Mouse (Mus musculus): Measurements from ENCODE around the gene Dusp23.
A peak's percentile ranks its signal among the peaks of the same experiment; 100 is the strongest.

The Dusp23 gene

DNA sequence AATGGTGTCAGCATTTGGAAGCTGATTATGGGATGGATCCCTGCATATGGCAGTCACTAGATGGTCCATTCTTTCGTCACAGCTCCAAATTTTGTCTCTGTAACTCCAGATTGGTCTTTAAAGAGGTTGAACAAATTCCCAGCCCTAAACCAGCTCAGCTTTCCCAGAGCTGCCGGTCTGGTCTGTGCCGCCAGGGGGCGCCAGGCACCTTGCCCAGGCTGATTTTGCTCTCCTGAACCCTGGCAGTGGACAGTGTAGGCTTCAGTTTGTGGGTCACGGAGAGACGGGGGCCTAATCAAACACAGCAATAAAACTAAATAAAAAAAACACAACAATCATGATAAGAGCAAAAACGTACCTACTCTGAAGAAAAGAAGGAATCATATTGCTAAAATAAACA is 13.5 kb downstream of the Dusp23 start:
- DNase-seq = peak; percentile 72

- DNase-seq = no peak
These were observed 14.6 kb downstream of the Dusp23 start for GRCm38 (mm10) chr1:172618141-172618540.

- DNase-seq = no peak
These were observed 15.2 kb downstream of the Dusp23 start for GRCm38 (mm10) chr1:172617365-172618076.

DNA sequence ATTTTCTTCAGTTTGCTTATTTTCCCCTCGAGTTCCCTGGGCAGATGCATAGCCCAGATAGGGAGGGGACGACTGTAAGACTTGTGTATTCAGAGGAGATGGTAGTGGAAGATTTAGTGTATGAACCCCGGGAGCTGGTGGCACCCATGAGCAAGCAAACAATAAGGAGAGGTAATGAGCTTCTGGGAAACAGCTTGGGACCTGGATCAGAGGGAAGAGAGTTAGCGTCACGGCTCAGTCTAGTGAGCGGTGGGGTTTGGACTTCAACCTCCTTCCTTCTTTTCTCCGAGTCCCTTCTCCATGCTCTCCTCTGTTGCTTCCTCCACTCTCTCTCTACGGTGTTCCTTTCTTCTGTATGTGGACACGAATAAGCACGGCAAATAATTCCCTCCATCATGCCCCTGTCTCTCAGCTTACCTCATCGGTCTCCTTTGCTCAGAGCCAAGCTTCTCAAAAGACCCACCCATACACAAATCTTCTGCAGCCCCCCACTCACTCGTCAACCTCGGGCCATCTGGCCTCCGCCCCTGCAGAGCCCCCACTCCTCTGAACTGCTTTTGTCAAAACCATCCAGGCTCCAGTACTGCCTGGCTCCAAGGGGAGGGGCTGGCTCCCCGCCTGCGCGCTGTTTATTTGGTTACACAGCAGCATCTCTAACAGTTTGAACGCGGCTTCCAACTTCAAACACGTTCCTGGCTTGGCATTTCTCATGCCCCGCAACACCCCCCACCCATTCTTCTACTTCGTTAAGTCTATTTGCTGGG is 16.0 kb downstream of the Dusp23 start:
- no peak for DNase-seq

DNA sequence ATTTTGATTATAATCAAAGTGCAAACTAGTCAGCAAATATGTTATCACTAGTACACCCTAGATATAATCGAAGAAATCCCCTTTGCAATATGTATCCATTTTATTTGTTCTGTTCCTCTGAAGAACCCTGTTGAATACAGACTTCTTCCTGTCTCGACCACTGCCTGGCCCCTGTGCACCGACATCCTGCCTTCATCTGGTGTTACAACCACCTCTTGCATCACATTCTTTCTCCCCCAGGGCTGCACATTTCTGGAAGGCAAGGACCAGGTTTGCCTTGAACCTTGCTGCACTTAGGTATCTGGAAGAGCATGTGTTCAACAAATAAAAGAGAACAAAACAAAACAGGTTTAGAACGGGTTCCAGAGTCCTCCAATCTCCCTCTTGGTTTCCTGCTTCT is 17.4 kb downstream of the Dusp23 start:
- DNase-seq = no peak

- no peak for DNase-seq
These were observed 18.1 kb downstream of the Dusp23 start for GRCm38 (mm10) chr1:172614654-172615053.

DNA sequence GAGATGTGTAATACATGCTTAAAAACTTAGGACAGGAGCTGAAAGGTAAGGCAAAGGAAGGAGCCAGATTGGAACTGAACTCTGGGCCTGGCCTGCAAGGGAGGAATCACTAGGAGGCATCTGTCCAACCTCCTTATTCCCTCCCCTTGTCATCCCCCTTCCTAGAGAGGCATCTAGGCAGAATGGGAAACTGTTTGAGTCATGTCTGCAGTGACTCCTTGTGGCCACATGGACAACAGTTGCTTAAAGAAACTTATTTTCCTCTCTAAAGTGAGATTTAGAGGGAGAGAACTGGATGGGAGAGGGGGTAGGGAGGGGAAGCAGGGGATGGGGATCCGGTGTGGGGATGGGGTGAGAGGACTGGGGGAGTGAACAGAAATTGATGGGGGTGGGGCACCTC is 20.0 kb downstream of the Dusp23 start:
- no peak for DNase-seq

DNA sequence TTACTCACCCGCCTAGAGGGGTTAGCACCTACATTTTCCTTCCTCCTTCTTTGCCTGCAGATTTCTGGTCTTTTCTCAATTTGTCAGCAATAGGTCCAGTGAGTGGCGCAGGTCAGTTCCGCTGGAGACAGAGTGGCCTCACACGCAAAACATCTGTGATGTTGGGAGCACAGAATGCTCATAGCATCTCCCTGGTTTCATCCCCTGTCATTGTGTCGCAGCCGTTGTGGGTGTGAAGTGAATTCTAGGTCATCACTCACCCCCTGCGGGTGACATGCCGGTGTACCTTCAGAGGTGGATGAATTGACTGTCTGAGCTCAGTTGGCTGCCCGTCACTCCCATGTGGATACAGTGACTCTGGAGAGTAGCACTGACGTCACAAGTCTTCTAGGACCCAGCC is 21.5 kb downstream of the Dusp23 start:
- no peak for DNase-seq

DNA sequence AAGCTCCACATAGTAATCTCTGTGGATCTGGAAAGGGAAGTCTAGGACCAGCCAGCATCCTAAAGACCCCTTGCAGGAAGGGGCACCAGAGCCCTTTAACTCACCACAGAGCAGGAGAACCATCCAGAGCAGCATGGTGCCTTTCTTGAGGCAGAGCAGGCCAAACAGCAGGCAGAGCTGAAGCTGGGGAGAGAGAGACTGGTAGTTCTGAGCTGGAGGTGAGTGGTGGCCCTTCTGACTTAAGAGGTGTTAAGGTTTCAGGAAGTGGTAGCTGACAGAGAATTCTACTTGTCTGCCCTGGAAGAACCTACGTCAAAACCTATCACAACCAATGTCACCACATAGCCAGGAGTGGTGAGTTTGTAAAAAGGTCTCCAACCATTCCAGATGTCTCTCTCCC is 30.4 kb downstream of the Dusp23 start, which contains the start of gene Fcrl6:
Gene Fcrl6 (minus strand): TSS at position 226 of the 400 bp plus-strand sequence.
- no peak for DNase-seq

DNA sequence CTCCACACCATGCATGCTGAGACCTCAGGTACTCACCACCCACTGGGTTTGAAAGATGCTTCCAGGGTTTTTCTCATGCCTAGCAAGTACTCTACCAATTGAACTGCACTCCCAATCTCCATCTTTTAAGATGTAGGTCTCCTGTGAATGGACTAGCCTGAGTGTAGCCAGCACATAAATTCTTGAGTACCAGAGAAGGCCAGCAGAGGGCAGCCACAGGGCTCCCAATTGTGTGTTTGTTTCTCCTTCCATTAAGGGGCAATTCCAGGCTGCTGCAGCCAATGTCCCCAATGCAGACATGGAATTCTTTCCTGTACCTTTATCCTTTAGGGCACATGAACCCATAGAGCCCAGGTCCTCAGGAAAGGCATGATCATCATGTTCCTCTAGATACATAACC is 38.3 kb downstream of the Dusp23 start:
- no peak for DNase-seq

DNA sequence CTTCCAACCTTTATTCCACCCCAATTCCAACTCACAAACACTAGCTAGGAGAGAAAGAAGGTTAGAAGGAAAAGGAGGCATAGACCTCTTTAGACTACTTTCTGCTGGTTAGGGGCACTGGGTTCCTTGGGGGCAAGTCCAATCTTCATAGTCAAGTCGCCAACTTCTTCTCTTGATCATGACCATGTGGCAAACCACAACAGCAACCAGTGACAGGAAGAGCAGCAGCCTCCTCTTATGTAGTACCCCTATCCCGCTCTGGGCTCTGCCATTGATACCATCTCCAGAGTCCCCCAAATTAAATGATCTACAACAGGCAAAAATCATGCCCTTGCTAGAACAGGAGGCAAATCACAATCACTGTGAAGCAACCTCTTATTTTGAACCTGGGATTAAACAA is 38.8 kb downstream of the Dusp23 start:
- DNase-seq = no peak

DNA sequence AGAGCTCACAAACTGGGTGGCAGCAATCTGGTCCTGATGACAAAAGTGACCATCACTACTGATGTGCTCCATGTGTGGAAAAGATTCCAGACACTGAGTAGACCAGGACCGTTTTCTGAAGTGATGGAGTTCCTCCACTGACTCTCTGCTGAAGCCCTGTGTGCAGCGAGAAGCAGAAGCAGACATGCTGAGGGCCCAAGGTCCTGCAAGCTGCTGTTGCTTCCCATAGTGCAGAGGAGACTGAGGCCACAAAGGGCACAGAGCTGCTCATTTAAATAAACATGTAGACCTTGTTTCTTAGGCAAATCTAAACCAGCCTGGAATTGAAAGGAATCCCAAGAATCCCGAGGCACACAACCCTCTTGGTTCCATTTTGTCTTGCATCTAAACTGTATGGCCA is 39.4 kb downstream of the Dusp23 start:
- no peak for DNase-seq

DNA sequence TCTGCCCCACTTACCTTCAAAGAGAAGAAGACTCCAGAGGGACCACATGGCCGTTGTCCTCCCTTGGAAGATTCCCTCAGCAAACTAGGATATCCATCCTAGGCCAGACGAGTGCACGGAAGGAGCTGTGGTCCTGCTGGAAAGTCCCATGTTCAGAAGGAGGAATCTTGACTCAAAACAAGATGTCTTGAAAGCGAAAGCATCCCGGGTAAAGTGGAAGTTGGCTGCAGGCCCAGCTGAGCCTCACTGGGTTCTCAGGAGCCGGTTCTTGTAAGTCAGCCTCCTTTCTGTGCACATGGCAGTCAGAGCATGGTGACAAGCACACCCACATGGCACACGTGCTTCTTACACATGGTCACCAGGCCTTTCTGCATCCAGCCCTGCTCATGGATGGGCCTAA is 42.4 kb downstream of the Dusp23 start, which contains the start of gene Slamf8:
Gene Slamf8 (minus strand): TSS at position 184 of the 400 bp plus-strand sequence.
- no peak for DNase-seq

DNA sequence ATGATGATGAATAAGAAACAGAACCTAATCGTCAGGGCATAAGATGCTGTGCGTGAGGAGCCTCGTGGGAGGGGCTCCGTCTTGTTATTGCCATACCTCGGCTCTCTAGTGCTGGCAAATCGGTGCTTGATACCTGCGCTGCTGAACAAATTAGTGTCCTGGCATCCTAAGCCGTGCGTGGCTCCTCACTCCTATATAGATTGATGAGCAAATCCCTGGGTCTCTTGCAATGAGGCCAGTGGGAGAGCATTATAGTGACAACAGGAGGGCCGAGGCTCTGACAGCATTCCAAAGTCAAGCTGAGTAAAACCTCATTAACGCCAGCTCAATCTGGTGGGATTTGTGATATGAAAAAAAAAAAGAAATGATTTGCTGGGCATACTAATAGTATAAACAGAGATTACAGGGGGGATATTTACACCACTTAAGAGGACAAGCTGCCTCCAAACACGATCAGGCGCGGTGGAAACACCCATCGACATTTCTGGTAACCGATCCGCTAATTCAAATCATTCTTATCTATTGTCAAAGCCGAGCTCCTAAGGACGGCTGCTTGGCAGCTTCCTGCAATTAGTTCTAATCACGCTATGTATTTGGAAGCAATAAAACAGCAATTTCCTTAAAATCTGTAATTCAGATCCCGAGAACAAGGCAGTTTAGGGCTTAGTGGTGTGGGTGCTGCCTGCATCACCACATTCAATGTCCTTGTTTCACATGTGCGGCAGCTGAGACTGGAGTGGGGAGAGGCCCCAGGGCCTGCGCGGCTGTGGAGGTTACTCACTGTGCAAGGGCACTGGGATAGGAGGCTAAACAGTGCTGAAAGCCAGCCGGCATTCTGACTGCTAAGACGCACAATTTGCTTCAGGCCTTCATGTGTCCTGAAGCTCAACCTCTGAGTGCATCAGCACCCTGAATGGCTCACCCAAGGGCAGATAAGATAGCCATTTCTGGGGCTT is 46.9 kb downstream of the Dusp23 start:
- DNase-seq = no peak

- no peak for DNase-seq
These were observed 47.7 kb downstream of the Dusp23 start for GRCm38 (mm10) chr1:172585026-172585425.

DNA sequence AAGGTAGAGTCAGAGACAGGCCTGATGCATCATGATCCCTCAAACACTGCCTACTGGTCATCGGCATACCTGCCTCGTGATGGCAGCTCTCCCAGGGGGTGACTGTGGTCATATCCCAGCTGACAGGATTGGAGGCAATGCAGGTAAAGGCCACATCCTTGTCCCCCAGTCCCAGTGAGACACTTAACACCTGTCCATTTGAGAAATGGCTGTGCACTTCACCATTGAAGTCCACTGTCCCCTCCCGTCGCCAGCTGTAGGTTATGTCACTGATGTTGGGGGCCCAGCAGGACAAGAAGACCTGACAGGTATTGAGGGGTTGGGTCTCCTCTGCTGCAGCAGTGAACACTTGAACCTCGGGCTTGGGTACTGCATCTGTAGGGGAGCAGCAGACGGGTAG is 48.5 kb downstream of the Dusp23 start:
- no peak for DNase-seq

GRCm38 (mm10) chr1:172582436-172582835 is 50.3 kb downstream of the Dusp23 start:
- no peak for DNase-seq
